Mouse (Mus musculus): ENCODE measurements at regions not wholly inside any gene's neighbourhood (a gene's known extent, or its start where the extent isn't known, plus 50 kb on each side); places are given as distances from the start of the nearest gene placed in this dataset.

DNA sequence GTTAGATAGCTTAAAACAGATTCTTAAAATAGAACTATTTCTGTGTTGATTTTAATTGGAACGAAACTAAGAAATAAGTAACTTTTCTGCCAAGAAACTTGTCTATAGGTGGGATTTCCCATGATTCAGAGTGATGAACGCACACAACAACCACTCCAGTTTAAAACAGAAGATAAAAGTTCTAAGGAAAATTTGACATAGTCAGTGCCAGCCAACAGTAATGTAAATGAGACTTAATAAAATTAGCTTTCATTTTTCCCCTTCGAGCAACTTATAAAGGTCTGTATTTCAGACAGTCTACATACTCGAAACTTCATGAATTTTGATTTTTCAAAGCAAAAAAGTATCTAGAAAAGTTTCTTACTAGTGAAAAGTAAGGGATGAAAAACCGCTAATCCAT lies 52.5 kb upstream of the Gpc5 start:
- POLR2A ChIA-PET, result interaction anchor here (0.8 to 1.4 kb wide), 6 partner anchors 8 to 230 kb away, joined by 3 to 5 read pairs (median 3); no protein-coding TSS in a partner anchor
- CTCF ChIA-PET, result no interaction called here

GRCm38 (mm10) chr14:115040091-115040571 lies 51.9 kb upstream of the Gpc5 start:
- CTCF ChIA-PET, result no interaction called here
- POLR2A ChIA-PET, result interaction anchor here (0.5 to 1.4 kb wide), 8 partner anchors 9 to 1922 kb away, joined by 3 to 5 read pairs (median 3); partner anchors contain the start of gene Gpc5 (in 1 of the 4)

DNA sequence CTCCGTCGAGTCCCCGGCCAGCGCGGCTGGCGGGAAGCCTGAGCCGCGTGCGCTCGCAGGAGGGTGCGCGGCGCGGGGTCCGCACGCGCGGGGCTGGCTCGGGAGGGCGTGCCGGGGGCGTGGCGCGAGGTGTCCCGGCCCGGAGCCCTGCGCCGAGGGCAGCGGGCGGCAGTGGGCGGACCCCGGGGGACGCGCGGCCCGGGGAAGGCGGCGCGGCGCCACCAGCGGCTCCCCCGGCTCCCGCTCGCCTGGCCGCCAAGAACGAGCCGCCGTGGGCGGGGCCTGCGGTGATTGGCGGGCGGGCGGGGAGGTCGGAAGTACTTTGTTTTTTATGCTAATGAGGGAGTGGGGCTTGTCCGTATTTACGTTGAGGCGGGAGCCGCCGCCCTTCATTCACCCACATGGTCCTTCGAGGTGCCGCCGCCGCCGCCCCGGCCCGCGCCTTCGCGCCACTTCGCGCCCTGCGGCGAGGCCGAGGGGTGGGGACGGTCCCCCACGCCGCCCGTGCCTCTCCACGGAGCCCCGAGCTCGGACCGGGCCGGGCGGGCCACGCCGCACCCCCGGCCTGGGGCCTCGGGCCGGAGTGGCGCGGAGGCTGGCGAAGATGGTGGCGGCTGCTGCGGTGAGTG lies 51.3 kb upstream of the Gpc5 start:
- ChIA-PET CTCF (no interaction called here), POLR2A (interaction anchor here (0.5 to 1.6 kb wide), 8 partner anchors 9 to 1923 kb away, joined by 3 to 5 read pairs (median 3); partner anchors contain the start of gene Gpc5 (in 1 of the 4))

GRCm38 (mm10) chr14:115041336-115042054 lies 50.5 kb upstream of the Gpc5 start:
- POLR2A ChIA-PET, result interaction anchor here in 2 of 4 experiments (1.2 to 1.6 kb wide), 2 partner anchors 11 to 15 kb away, joined by 3 read pairs; no protein-coding TSS in a partner anchor

GRCm38 (mm10) chr14:115042055-115042564 lies 49.9 kb upstream of the Gpc5 start:
- ChIA-PET POLR2A (interaction anchor here in 3 of 4 experiments (0.5 to 1.6 kb wide), 7 partner anchors 12 to 502 kb away, joined by 3 read pairs; partner anchors contain the start of gene Gpc5 (in 1 of the 3)), CTCF (interaction anchor here in 2 of 4 experiments (0.5 to 0.7 kb wide), 2 partner anchors 72 to 1862 kb away, joined by 3 read pairs; no protein-coding TSS in a partner anchor)

More at GRCm38 (mm10) chr14:115041336-115042054, 50.5 kb upstream of the Gpc5 start:
- CTCF ChIA-PET, result no interaction called here

All from embryonic stem cell, embryonic (primary cell).